Mouse (Mus musculus) frontal cortex, adult 2 months (tissue): ENCODE measurements around the gene Lrrc36. TPM values are rescaled to one million over a fixed set of nuclear protein-coding genes. Genes with fewer than 3 reads are reported as not detected.

Experiments used
- DNase-seq, 2 experiments: peaks; one replicate each; pipeline ENCODE4 v3.0.0; 2022; ENCODE audit warnings: low spot score in 1 of 2; ENCODE audit errors: extremely low spot score in 1 of 2
- polyA plus RNA-seq: library from polyadenylated mRNA; depleted of rRNA; stranded (reverse); fragments of >200 nt; gene quantifications from 2 replicates; pipeline ENCODE4 v1.2.3, GENCODE M21; 2012

The Lrrc36 gene
- polyA plus RNA-seq, 1 experiment, result 0.34 TPM

- no peak for DNase-seq
These were observed 13.5 kb downstream of the Lrrc36 start for GRCm38 (mm10) chr8:105426878-105427277.

- no peak for DNase-seq
These were observed 18.6 kb downstream of the Lrrc36 start for GRCm38 (mm10) chr8:105431743-105432515.

- no peak for DNase-seq
These were observed 19.6 kb downstream of the Lrrc36 start for GRCm38 (mm10) chr8:105433021-105433420.

- DNase-seq, result no peak
These were observed 20.1 kb downstream of the Lrrc36 start for GRCm38 (mm10) chr8:105433511-105433910.

- DNase-seq, result no peak
These were observed 20.8 kb downstream of the Lrrc36 start for GRCm38 (mm10) chr8:105434136-105434535.

- no peak for DNase-seq
These were observed 22.8 kb downstream of the Lrrc36 start for GRCm38 (mm10) chr8:105436218-105436617.

- no peak for DNase-seq
These were observed 23.8 kb downstream of the Lrrc36 start for GRCm38 (mm10) chr8:105437078-105437748.

- no peak for DNase-seq
These were observed 25.5 kb downstream of the Lrrc36 start for GRCm38 (mm10) chr8:105438865-105439264.

- DNase-seq, result peak in 1 of 2 experiments; percentile 37
These were observed 28.1 kb downstream of the Lrrc36 start for GRCm38 (mm10) chr8:105441433-105441832.

- no peak for DNase-seq
These were observed 29.3 kb downstream of the Lrrc36 start for GRCm38 (mm10) chr8:105442661-105443060.

- DNase-seq, result peak in 1 of 2 experiments; percentile 70
These were observed 32.1 kb downstream of the Lrrc36 start for GRCm38 (mm10) chr8:105445296-105446126.

- DNase-seq, result no peak
These were observed 32.8 kb downstream of the Lrrc36 start for GRCm38 (mm10) chr8:105446127-105446552.

GRCm38 (mm10) chr8:105448188-105448587 lies 34.8 kb downstream of the Lrrc36 start:
- no peak for DNase-seq

- DNase-seq, result no peak
These were observed 35.2 kb downstream of the Lrrc36 start for GRCm38 (mm10) chr8:105448596-105448995.

- DNase-seq, result no peak
These were observed 37.6 kb downstream of the Lrrc36 start for GRCm38 (mm10) chr8:105450977-105451376.

- DNase-seq, result no peak
These were observed 38.7 kb downstream of the Lrrc36 start for GRCm38 (mm10) chr8:105451903-105452603.

GRCm38 (mm10) chr8:105453296-105453695 lies 39.9 kb downstream of the Lrrc36 start:
- no peak for DNase-seq

- no peak for DNase-seq
These were observed 40.7 kb downstream of the Lrrc36 start for GRCm38 (mm10) chr8:105454088-105454487.

GRCm38 (mm10) chr8:105455218-105455617 lies 41.8 kb downstream of the Lrrc36 start:
- no peak for DNase-seq

GRCm38 (mm10) chr8:105461085-105461803 lies 47.9 kb downstream of the Lrrc36 start:
- no peak for DNase-seq
